Mouse (Mus musculus) ES-E14 (cell line): ENCODE measurements at regions not wholly inside any gene's neighbourhood (a gene's known extent, or its start where the extent isn't known, plus 50 kb on each side); places are given as distances from the start of the nearest gene placed in this dataset.

Experiments used
- DNase-seq: peaks from one replicate; pipeline ENCODE4 v3.0.0-alpha.2; 2013; ENCODE audit warnings: low read depth, low spot score
- H3K27ac ChIP-seq: 2 replicates; pipeline ENCODE4 v1.5.1; 2012; ENCODE audit warnings: low read depth, mild to moderate bottlenecking, low read length, moderate library complexity, mixed read lengths; ENCODE audit not compliant: poor library complexity, insufficient read depth, severe bottlenecking
- H3K36me3 ChIP-seq: 2 replicates; pipeline ENCODE4 v1.6.1; 2012; ENCODE audit warnings: mild to moderate bottlenecking, low read length, moderate library complexity, mixed read lengths; ENCODE audit not compliant: control insufficient read depth, poor library complexity, insufficient read depth, severe bottlenecking
- H3K4me1 ChIP-seq, 2 experiments: fragments of 150-350 bp in 1 of 2; sonication (generic) in 1 of 2; 2 replicates each; pipeline ENCODE4 v1.6.1; 2012; ENCODE audit warnings: low read length in 2 of 2, mild to moderate bottlenecking in 1 of 2, mixed read lengths in 1 of 2; ENCODE audit not compliant: control insufficient read depth in 2 of 2, insufficient read depth in 2 of 2, poor library complexity in 1 of 2
- H3K4me3 ChIP-seq, 2 experiments: fragments of 150-350 bp in 1 of 2; sonication (generic) in 1 of 2; 2 replicates each; pipeline ENCODE4 v1.5.1; 2012; ENCODE audit warnings: low read length in 2 of 2, low read depth in 1 of 2, mild to moderate bottlenecking in 1 of 2, mixed read lengths in 1 of 2; ENCODE audit not compliant: insufficient read depth in 1 of 2, poor library complexity in 1 of 2, severe bottlenecking in 1 of 2
- H3K9ac ChIP-seq: 2 replicates; pipeline ENCODE4 v1.6.1; 2012; ENCODE audit warnings: low read depth, mild to moderate bottlenecking, low read length, mixed read lengths; ENCODE audit not compliant: poor library complexity, insufficient read depth, severe bottlenecking
- H3K9me3 ChIP-seq: fragments of 150-350 bp; sonication (generic); 2 replicates; pipeline ENCODE4 v1.6.1; 2012; ENCODE audit warnings: low read depth, mild to moderate bottlenecking, low read length; ENCODE audit not compliant: control insufficient read depth, insufficient read depth
- CHD2 ChIP-seq: IDR thresholded peaks from 2 replicates; pipeline ENCODE4 v1.6.1; 2014; ENCODE audit warnings: mild to moderate bottlenecking, low read depth, low read length, inconsistent platforms
- HCFC1 ChIP-seq: IDR thresholded peaks from 2 replicates; pipeline ENCODE4 v1.6.1; 2012; ENCODE audit warnings: low read length, inconsistent platforms, borderline replicate concordance; ENCODE audit not compliant: insufficient read depth
- MAFK ChIP-seq: IDR thresholded peaks from 2 replicates; pipeline ENCODE4 v1.6.1; 2014; ENCODE audit warnings: mild to moderate bottlenecking, low read depth, low read length, inconsistent platforms; ENCODE audit not compliant: insufficient read depth
- ZC3H11A ChIP-seq: IDR thresholded peaks from 2 replicates; pipeline ENCODE4 v1.6.1; 2012; ENCODE audit warnings: low read depth, mild to moderate bottlenecking, inconsistent platforms, low read length, borderline replicate concordance
- ZNF384 ChIP-seq: IDR thresholded peaks from 2 replicates; pipeline ENCODE4 v1.6.1; 2012; ENCODE audit warnings: low read depth, low read length, inconsistent platforms
- in situ Hi-C, 2 experiments: fragments of 600-800 bp; cut with MboI; formaldehyde crosslinking; loops; one replicate each; pipeline ENCODE4 v1.15.1; 2025; ENCODE audit warnings: low sequenced_read_pairs in 2 of 2, inconsistent platforms in 1 of 2; ENCODE audit not compliant: unreplicated experiment in 2 of 2

DNA sequence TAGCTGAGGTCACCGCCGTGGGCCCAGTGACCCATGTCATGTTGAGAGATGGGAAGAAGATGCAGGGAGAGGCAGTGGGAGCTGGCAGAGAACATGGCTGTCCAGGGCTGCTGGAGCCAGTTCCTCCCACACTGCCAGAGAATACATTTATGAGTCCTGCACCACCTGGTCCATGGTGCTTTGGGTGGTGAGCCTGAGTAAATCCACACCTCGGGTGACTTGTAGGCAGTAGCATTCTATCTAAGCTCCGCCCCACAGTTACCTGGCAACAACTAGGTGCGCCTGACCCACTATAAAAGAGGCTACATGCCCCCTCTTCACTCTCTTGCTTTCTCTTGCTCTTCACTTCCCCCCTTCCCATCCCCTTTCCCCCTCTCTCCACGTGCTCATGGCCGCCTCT, 66.8 kb downstream of the Psmg1 start:
- TF ChIP-seq ZNF384 (no peak), CHD2 (no peak), MAFK (no peak), HCFC1 (no peak), ZC3H11A (no peak)
- Histone ChIP-seq H3K4me3 (no peak overlapping the region), H3K27ac (no peak overlapping the region), H3K36me3 (no peaks in the 10 kb centered on the region), H3K4me1 (peaks cover 0 to 3% of the 10 kb centered on the region in 2 experiments; a peak in 1 of 4 replicates), H3K9ac (no peak overlapping the region), H3K9me3 (no peaks in the 10 kb centered on the region)
- DNase-seq: no peak
- in situ Hi-C loops: no loop called here

DNA sequence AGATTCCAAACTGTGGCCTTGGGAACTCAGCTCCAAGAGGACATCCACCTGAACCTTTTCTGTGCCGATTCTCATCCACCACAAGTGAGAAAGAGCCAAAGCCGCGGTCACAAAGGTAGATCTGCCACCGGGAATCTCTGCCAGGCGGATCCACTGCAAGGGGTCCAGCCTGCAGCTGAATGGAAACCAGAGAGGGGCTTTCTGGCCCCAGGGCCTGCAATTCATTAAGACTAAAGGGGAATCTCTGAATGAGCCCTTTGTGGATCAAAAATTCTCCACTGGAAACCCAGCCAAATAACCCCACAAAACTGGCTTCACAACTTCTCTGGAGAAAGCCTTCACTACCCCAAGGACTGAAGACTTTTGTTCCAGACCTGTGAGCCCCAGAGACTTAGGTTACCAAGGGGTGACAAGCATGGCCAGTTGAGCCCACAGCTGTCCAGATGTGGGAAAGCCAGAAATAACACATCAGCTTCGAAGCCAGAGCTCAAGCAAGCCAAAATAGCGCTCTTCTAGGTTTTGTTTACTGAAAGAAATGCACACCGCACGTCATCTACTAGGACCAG, 68.3 kb downstream of the Psmg1 start:
- H3K36me3 ChIP-seq: no peaks in the 10 kb centered on the region
- no peak for DNase-seq
- H3K4me1 ChIP-seq: peaks cover 0 to 10% of the 10 kb centered on the region in 2 experiments; a peak in 1 of 4 replicates
- no peak overlapping the region for H3K4me3 ChIP-seq
- no peak overlapping the region for H3K9ac ChIP-seq
- no peak overlapping the region for H3K27ac ChIP-seq
- no peaks in the 10 kb centered on the region for H3K9me3 ChIP-seq
- TF ChIP-seq ZNF384 (no peak), ZC3H11A (no peak), CHD2 (no peak), MAFK (no peak), HCFC1 (no peak)
- in situ Hi-C loops: no loop called here

DNA sequence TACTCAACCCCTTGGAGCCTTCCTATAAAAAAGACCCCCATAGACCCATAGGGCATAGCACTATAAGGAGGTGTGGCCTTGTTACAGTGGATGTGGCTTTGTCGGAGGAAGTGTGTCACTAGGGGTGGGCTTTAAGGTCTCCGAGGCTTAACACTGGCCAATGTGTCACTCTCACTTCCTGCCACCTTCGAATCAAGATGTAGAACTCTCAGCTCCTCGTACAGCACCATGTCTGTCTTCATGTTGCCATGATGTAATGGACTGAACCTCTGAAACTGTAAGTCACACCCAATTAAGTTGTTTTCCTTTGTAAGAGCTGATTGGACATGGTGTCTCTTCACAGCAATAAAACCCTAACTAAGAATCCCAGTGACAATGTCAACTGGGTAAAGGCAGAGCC, 69.6 kb downstream of the Psmg1 start:
- DNase-seq: no peak
- peaks cover 0 to 14% of the 10 kb centered on the region in 2 experiments; a peak in 1 of 4 replicates for H3K4me1 ChIP-seq
- no peaks in the 10 kb centered on the region for H3K36me3 ChIP-seq
- in situ Hi-C loops: no loop called here
- no peaks in the 10 kb centered on the region for H3K9me3 ChIP-seq
- H3K9ac ChIP-seq: no peak overlapping the region
- no peak overlapping the region for H3K4me3 ChIP-seq
- no peak overlapping the region for H3K27ac ChIP-seq
- TF ChIP-seq CHD2 (no peak), MAFK (no peak), HCFC1 (no peak), ZNF384 (no peak), ZC3H11A (no peak)

DNA sequence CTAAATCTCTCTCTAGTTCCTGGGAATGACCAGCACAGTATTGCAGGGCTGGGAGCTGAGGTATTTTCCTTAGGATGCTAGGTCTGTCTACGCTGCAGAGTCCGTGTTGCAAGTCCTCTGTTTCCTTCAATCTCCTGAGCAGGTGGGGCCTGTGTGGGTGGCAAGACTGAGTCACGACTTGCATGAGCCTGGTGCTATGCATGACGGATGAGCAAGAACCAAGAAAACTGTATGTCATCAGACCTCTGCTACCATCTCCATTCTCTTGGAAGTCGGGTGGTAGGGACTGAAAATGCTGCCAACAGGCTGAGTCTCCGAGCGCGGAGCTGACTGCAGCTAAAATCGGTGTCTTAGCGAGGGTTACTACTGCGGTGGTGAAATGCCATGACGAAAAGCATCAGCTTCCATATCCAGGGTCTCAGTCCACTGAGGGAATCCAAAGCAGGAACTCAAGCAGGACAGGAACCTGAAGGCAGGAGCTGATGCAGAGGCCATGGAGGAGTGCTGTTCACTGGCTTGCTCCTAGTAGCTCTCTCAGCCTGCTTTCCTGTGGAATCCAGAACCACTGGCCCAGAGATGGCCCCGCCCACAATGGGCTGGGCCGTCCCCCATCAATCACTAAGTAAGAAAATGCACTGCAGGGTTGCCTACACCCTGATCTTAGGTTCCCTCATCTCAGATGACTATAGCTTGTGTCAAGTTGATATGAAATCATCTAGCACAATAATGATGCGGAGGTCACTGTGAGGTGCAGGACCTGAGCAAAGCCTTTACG, 71.9 kb downstream of the Psmg1 start:
- H3K9me3 ChIP-seq: no peaks in the 10 kb centered on the region
- no peaks in the 10 kb centered on the region for H3K36me3 ChIP-seq
- in situ Hi-C loops: no loop called here
- DNase-seq: no peak
- TF ChIP-seq CHD2 (no peak), HCFC1 (no peak), ZNF384 (no peak), ZC3H11A (no peak), MAFK (no peak)
- H3K27ac ChIP-seq: no peak overlapping the region
- H3K4me1 ChIP-seq: peaks cover 0 to 12% of the 10 kb centered on the region in 2 experiments; a peak in 1 of 4 replicates
- H3K9ac ChIP-seq: no peak overlapping the region
- no peak overlapping the region for H3K4me3 ChIP-seq
